Mouse (Mus musculus): ENCODE data around the gene Ntrk2.

- no peak for TF ChIP-seq CTCF (IDR thresholded peaks at IDR 0.05; ENCODE audit: insufficient read depth, low read length)
- TF ChIP-seq POLR2A (IDR thresholded peaks at IDR 0.05; ENCODE audit: borderline replicate concordance, extremely low read depth, low read depth, low read length) = no peak
Observed at GRCm38 (mm10) chr13:58966466-58966865, 160.1 kb downstream of the Ntrk2 start.

All from lung, adult 2 months (tissue).